Mouse (Mus musculus): ENCODE measurements around the gene Foxk1. TPM values are rescaled to one million over a fixed set of nuclear protein-coding genes. Genes with fewer than 3 reads are reported as not detected.

Foxk1 gene
- polyA plus RNA-seq, 1 experiment = 36.4 TPM

DNA sequence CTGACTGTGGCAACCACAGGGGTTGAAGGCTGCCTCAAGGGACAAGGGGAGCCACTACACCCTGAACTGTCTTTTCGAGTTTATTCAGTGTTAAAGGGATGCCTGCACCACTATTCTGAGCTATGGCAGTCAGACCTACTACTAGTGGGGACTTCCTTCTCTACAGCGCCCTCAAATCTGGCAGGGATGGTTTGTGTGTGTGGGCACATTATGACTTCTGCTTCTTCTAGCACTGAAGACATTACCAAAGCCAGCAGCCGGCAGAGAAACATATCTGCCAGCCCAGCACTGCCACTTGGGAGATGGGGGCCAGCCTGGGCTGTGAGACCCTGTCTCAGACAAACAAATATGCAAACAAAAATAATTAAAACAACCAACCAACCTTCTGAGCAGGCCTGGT lies 102.9 kb downstream of the Foxk1 start:
- no peak for TF ChIP-seq GATA1 (IDR thresholded peaks at IDR 0.05; ENCODE audit: low read length)

DNA sequence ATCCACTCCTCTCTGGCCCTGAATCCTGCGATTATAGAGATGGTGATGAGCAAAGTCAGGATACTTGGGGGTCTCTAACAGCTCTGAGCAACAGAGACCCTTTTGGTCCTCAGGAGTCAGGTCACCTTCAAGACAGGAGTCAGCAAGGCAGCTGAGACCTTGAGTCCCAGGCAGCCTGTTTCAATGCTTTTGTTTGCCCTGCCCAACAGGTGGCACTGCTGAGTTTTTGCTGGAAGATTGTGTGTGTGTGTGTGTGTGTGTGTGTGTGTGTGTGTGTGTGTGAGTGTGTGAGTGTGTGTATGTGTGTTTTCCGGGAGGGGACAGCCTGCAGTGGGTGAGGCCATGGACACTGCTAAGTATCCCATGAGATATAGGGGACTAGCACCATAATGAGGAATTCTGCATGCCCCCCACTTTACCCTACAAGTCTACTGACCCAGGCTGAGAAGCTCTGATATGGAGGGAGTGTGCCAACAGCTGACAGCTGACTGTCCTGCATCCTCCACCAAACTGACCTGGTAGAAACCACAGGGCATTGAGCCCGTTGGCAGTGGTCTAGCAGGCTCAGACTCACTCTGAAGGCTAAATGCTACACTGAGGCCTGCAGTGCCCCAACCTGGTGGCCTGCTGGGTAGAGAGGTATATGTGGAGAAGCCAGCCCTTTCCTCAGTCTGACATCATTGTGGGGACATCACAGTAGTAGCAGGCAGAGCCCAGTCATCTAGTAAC lies 104.6 kb downstream of the Foxk1 start:
- TF ChIP-seq GATA1 (IDR thresholded peaks at IDR 0.05; ENCODE audit: low read length) = no peak

DNA sequence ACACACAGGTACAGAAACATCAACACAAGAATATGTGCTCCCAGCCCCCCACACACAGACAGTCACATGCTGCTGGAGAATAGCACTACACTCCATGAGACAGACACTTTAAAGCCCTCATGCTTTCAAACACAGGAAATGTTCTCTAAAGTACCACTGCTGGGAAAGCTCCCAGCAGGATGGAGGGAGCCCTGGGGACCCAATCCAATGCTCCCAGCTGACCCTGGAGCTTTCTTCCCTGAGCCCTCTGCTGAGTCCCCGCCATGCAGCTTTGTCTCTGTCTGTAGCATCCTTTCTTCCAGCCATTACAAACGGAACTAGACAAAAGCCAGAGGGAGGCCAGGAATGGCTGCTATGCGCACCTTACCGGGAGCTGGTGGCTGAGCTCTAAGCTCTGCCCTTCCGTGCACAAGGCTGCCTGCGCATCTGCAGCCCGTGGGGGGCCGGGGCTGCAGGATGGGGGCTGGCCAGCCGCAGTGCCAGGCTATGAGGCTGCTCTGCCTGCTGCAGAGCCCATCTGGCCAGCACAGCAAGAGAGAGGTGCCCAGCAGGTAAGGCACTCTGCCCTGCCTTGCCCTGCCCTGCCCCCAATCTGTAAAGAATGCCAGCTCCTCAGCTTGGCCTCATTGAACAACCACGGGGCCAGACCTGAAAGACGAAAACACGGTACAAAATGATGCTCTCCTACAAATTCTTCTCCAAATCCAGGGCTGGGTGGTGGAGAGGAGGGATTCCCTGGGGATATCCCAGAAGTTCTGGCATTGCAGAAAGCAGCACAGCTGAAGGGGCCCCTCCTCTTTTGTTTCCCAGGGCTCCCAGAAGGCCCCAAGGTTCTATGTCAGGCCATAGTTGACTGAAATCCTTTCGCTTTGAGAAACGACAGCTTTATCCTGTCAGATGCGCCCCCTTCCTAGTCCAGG lies 108.1 kb downstream of the Foxk1 start:
- TF ChIP-seq GATA1 (IDR thresholded peaks at IDR 0.05; ENCODE audit: low read length) = no peak

DNA sequence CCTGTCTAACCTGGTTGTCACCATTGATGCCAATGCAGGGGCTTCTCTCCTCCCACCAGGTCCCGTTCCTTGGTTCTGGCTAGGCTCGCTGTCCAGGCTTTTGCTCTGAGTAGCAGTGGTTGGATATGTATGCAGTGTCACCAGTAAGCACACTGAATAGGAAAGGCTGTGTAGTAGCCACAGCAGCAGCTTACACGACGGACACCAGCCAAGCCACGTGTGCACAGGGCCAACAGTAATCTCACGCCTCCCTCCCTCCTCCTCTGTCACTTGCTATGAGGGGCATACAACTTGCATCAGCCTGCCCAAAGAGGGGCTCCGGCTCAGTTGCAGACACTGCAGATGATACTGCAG lies 108.7 kb downstream of the Foxk1 start:
- no peak for TF ChIP-seq GATA1 (IDR thresholded peaks at IDR 0.05; ENCODE audit: low read length)

Other genes with a start within 250 kb of the Foxk1 start
- gene Ap5z1, start 62.4 kb downstream of the Foxk1 start, polyA plus RNA-seq (2012) = 27.9 and 33.3 TPM in 2 replicates
- not detected in 2 replicates for gene Papolb, start 128.6 kb downstream of the Foxk1 start, polyA plus RNA-seq (2012)
- gene Radil, start 149.6 kb downstream of the Foxk1 start, polyA plus RNA-seq (2012) = not detected in 2 replicates
- gene Mmd2, start 207.3 kb downstream of the Foxk1 start, polyA plus RNA-seq (2012) = not detected in 2 replicates
- 12.7 and 13.3 TPM in 2 replicates for gene Wipi2, start 226.2 kb downstream of the Foxk1 start, polyA plus RNA-seq (2012)